Mouse (Mus musculus): ENCODE data around the gene Nod1. TPM values are rescaled to one million over a fixed set of nuclear protein-coding genes. Genes with fewer than 3 reads are reported as not detected.

The Nod1 gene
- total RNA-seq (2023), result 36.0 and 46.0 TPM in 2 replicates

DNA sequence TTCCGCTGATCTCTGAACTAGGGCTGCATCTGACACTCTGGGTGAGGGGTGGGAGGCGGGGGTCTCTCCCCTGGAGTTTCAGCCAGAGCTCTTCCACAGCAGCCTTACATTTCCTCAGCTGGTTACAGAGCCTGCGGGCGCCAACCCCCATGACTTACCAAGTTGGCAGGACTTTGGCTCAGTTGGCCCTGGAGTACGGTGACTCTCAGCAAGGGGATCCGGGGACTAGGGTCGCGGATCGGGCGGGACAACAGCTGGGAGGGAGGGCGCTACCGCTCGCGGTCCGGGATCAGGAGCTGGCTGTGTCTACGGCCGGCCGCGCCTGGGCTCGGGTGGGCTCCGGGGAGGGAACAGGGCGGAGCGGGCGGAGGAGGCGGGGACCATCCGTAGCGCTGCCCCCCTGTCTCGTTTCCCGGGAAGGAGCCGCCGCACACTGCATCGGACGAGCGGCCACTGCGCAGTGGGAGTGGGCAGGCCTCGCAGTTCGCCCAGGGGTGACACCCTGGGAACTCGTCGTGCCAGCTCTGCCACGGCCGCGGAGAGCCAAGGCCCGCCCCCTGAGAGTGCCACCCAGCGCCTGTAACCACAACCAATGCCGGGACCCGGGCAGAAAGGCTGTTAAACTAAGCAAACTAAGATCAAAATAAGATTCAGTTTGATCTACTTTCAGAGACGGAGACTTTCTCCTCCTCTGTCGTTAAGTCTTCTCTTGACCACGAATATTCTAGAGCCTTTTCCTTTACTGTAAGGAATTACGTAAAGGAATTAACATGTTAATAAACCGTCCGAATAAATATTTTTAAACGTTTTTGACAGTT is at the start of gene Nod1:
Nod1 (minus strand) TSS at position 502 of the 818 bp plus-strand sequence.

DNA sequence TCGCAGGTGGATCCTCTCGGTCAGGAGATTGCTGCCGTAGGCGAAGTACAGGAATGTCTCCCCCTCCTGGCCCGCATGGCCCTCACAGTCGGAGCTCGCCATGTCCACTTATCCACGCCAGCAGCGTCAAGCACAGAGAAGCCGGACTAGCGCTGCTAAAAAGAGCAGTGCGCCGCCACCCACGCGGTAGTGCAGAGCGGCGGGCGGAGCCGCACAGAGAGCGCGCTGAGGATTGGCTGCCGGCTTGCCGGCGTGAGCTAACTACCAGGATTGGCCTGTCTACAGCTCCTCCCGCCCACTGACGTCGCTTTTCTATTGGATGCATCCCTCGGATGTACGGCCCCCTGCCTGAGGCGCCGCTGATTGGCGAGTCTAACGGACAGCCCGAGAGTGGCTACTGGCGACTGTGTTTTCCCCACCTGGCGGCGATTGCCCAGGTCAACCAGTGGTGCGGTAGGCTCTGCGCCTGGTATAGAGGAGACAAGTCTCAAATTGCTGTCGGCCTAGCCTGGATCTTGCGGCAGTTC is 20.4 kb upstream of the Nod1 start, which contains the start of gene Ggct:
Ggct (minus strand) TSS at position 217 of the 527 bp plus-strand sequence.

Other genes starting within 250 kb of the Nod1 start
- 20.7 and 28.1 TPM in 2 replicates for gene Znrf2, start 155.7 kb downstream of the Nod1 start, total RNA-seq (2023)
- 5.9 and 6.3 TPM in 2 replicates for gene Ggct, start 20.3 kb upstream of the Nod1 start, total RNA-seq (2023)
- gene Gars, start 65.4 kb upstream of the Nod1 start, total RNA-seq (2023), result 37.7 and 49.9 TPM in 2 replicates
- not detected in 2 replicates for gene Crhr2, start 160.4 kb upstream of the Nod1 start, total RNA-seq (2023)
- gene Inmt, start 202.4 kb upstream of the Nod1 start, total RNA-seq (2023), result not detected in 2 replicates
- 0.23 and 0.51 TPM in 2 replicates for gene Mindy4, start 230.8 kb upstream of the Nod1 start, total RNA-seq (2023)

Data from neutrophil, adult 65 days (primary cell).